Mouse (Mus musculus) neutrophil, adult 5-6 weeks (primary cell): ENCODE data around the gene Carhsp1. TPM values are rescaled to one million over a fixed set of nuclear protein-coding genes. Genes with fewer than 3 reads are reported as not detected.
A peak's percentile ranks its signal among the peaks of the same experiment; 100 is the strongest.

Source experiments
- ATAC-seq: fragments of 151-379, 151-347 bp; 2 replicates; pipeline ENCODE4 v1.8.0; 2017; ENCODE audit warnings: mild to moderate bottlenecking, moderate TSS enrichment; ENCODE audit not compliant: insufficient number of reproducible peaks, poor library complexity, low FRiP score, severe bottlenecking; ENCODE audit errors: extremely low read depth
- total RNA-seq: library from RNA; stranded (forward); fragments of 200-1000 nt; gene quantifications from 2 replicates; pipeline ENCODE4 v1.2.3, GENCODE M21; 2017

Gene Carhsp1
- total RNA-seq, 1 experiment from 2014 or later, result 77.4 TPM

DNA sequence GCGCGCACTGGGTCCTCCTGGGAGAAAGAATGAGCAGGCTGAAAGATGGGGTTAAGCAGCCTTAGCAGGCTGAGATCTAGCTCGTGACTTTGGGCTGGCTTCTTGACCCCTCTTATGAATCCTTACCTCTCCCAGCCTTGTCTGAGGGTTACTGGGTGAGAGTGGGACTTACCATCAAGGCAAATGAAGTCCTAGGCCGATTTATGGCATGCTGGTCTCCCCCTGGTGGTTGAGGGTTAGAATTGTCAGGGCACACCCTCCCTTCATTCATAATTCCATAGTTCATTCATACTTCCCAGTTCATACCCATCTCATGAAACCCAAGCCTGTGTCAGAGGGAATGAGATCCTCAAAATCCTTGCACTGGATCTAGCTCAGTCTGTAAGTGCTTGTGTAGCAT is 4.8 kb upstream of the Carhsp1 start:
- ATAC-seq, result no peak; the same call in 1 of the 2 replicates

DNA sequence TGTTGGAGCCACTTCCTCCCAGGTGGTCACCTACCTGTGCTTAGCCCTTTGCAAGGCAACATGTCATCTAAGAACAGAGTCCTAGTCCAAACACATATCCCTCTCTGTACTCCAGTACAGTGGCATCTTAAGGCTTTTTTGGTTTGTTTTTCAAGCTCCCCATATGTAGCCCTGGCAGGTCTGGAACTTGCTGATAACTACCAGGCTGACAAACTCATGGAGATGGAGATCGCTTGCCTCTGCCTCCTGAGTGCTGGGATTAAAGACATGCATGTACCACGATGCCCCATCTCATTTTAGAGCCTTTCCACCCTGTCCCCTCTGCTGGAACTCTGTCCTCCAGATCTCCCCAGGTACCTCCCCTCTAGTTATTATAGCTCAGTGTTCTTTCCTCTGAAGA is 4.3 kb upstream of the Carhsp1 start:
- no peak for ATAC-seq

DNA sequence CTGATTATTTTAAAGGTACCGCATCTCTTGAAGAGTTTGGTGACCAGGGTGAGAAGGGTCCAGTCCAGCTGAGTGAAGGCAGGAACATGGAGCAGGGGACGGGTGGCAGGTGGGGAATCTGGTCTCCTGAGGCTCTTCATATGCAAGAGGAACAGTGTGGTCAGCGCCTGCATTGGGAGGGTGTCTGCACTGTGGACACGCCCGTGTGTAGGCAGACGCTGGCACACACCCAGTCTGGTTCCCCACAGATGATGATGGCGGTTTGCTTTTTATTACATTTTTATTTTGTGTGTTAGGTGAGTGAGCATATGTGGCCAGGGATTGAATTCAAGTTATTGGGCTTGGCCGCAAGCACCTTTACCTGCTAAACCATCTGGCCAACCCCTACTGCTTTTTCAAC is 3.6 kb upstream of the Carhsp1 start:
- ATAC-seq, result no peak

DNA sequence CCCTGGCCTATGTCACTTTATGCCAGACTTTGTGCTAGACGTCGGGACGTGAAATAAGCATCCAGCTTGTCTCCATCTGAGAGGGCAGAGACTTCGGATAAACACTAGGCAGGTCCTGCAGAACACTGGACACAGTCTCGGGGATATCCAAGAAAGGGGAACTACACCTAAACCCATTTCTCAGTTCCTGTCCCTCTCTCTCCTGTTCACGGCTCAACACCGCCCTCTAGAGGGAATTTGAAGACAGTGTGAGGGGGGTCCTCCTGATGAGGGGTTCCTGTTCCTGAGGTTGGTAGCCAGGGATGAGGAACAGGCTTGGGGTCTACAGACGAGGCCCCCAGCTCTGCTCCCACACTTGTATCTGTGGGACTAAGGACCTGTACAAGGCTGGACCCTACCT is 2.2 kb upstream of the Carhsp1 start:
- peak; percentile 63 for ATAC-seq

DNA sequence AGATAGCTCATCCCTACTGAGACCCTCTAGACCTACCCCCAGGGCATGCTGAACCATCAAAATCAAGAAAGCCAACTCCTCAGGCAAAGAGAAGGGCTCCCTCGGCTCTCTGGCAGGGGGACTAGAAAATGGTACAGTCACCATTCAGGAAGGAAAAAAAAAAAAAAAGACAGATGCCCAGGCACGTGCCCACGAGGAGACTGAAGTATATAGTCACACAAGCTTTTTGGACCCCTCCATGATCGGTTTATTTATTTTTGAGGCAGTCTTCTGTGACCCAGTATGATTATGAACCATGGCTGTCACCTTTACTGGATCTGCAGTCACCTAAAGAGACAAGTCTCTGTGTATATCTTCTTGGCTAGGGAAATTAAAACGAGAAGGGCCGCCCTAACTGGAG is 1.4 kb upstream of the Carhsp1 start:
- no peak for ATAC-seq

DNA sequence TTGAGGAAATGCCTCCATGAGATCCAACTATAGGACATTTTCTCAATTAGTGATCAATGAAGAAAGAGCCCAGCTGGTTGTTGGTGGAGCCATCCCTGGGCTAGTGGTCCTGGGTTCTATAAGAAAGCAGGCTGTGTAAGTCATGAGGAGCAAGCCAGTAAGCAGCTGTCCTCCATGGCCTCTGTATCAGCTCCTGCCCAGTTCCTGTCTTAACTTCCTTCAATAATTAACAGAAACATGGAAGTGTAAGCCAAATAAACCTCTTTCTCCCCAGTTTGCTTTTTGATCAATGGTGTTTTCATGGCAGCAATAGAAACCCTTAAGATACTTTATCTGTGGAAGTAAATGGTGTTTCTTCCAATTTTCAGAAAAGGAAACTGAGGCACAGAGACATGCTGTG is 856 bp upstream of the Carhsp1 start:
- no peak for ATAC-seq

DNA sequence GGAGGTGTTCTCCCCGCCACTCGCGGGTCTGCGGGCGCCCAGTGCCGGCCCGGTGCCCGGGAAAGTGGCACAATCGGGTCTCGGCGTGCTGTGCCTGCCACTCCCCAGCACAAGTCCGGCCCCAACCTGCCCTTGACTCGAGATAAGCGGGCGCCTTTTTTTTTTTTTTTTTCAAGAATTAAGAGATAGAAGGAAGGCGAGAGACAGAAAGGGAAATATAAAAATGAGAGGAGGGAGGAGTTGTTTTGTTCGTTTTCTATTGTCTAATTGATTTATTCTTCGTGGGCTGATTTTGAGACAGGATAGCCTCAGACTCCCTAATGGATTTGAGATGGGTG is 364 bp upstream of the Carhsp1 start:
- ATAC-seq, result no peak

DNA sequence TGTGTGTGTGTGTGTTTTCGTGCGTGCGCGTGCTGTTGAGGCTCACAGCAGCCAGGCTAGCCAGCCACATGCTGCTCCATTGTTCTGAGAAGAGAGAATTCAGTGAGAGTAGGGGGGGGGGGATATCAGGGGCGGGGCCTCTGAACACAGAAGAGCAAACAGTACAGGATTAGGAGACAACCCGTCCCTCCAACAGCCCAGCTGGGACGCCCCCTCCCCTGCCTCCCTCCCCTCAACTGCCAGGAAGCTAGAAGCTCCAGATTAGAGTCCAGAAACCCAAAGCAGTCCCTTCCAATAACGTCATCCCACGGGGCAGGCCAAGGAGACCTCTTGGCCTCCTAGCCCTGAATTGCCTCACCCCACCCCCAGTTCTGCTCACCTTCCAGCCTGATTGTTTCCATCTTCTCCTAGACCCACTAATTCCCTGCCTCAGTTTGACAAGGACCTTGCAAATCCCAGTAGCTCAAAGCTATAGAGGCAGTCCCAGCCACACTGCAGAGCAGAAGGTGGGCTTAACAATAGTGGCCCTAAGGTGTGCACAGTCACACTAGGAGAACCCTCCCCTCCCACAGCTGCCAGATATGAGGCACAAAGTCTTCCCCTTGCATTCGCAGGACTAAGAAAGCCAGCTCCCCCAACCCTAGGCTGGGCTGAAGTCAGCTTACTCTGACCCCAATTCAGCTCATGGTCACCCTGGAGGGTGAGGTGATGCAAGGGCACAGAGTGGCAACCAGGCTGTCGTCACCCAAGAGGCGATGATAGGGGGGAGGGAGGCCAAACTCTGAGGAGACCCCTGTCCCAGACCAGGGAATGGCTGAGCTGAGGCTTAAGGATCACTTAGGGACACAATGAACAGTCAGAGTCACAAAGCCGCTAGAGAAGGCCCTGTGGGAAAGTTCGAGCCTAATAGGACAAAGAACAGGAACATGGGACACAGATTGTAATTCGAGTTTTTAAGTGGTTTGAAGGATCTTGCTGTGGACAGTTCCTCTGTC is 1.6 kb downstream of the Carhsp1 start:
- no peak for ATAC-seq

DNA sequence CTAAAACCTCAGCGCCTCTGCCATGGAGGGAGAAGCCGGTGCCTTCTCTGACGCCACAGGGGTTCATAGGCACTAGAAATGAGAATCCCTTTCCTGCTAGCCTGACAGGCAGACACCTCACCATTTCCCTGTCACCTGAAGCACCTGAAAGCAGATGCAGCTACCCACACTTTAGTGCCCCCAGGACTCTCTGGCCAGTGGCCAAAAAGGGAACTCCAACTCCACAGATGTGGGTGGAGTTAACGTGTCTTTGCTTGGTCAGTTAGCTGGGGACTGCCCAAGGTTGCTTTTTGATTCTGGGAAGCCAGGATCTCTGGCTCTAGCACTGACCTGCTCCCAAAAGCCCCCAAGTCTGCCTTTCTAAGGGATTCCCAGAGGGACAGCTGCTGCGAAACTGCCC is 2.5 kb downstream of the Carhsp1 start:
- no peak for ATAC-seq

DNA sequence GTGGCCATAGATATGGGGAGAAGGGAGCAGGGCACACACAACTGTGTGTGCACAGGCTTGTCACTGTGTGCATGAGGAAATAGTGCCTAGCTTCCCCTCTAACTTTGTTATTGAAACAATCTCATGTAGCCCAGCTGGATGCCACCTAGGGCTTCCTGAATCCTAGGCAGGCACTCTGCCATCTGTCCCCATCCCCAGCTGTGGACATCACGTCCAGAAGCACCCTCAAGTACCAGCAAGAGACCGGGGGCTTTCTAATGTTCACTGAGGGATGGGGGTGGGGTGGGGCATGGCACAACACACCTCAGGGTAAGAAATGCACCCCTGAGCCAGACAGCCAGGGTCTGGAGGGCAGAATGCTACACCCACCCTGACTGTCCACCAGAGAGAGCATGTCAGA is 3.6 kb downstream of the Carhsp1 start:
- no peak for ATAC-seq

DNA sequence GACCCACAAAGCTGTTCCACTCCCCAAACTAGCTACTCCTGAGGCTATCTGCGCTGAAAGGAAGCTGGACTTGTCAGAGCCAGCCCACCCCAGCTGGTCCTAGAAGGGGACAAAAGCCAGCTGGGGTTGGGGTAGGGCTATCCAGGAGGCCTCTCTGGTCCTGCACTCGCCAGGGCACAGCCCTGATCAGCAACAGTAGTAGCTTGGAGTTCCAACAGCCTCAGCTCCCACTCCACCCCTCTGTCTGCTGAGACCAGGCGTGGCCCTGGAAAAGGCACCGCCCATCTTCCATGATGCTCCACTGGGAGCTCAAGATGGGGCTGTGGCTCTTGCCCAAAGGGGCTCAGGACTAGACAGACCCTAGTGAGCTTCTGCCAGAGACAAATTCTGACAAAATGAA is 4.1 kb downstream of the Carhsp1 start:
- ATAC-seq, result no peak

DNA sequence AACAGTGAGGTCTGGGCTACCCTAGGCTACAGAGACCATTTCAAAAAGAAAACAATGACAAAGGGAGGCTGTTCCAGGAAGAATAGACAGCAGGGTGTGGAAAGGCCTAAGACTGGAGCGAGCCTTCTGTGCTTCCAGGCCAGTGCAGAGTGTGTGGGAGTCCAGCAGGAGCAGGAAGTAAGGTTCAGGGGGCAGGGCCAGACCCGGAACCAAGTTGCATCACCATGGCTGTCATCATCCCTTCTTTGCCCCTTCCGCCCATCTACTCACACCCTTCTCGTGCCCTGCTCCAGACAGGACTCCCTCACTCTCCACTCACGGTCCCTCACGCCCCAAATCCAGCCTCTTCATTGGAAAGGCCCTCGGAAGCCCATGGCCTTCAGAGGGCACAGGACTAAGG is 4.7 kb downstream of the Carhsp1 start:
- ATAC-seq, result peak; percentile 45

DNA sequence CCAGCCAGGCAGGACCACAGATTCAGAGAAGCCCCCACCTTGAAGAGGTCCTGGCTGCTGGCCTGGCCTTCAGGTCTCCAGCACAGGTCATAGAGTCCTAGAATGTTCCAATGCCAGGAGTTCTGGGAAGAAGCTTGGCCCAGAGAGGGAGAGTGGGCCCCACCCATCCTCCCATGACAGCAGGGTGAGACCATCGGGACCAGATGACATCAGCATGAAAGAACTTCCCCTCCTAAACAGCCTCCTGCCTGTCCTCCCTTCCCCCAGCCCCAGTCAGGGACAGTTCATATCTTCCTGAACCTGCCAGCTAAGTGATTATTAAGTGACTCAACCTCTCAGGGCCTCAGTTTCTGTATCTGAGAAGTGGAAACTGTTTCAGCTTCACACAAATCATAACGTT is 5.5 kb downstream of the Carhsp1 start:
- peak; percentile 25; the same call in 1 of the 2 replicates for ATAC-seq

DNA sequence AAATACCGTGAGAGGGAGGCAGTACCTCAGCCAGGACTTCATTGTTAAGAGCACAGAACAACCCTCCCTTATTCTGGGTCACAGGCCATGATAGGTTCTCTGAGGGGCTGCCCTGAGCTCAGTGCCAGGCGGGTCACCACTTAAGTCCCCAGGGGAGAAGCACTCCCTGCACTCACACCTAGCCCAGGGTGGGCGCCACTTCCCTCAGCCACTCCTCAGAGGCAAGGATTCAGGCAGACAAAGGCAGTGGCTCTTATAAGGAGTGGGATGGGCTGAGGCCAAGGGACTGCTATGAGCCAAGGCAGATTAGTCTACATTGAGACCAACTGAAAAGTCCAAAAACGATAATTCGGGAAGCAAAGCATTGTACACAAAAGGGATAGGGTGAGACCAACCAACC is 6.6 kb downstream of the Carhsp1 start:
- ATAC-seq, result no peak

DNA sequence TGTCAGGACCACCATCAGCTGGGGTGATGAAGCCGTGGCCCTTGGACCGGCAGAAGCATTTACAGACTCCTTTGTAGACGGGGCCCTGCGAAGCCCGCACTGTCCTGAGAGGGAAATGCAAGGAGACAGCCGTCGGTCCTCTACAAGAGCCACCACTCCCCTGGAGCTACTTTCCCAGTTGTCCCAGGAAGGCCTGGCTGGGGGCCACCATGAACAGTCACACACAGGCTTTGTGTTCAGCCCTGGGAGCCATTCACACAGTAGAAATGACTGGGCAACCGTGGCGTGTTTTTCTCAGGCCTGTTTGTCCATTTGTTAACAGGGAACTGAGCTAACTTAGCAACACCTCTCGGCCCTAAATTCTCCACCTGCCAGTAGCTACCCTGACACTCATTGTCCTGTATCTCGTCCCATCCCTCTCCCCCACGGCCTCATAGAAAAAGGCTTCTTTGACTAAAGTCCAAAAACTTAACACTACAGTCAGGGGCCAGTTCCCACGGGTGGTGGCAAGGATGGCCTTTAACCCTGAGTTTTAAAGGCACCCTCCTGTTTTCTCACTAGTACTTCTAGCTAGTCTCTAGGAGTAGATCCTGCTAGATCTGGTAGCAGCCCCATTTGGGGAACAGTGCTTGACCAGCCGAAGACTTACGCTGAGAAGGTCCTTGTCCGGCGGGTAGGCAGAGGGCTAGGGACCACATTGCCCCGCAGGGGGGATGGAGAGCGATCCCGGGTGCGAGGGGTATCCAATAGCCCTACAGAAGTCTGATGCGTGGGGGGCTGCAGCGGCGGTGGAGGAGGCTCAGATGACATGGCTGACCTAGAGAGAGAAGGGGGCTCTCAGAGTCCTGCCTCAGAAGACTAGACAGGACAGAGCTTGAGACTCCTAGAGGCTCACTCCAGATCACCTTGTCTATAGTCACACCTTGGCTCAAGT is 8.1 kb downstream of the Carhsp1 start:
- no peak for ATAC-seq

DNA sequence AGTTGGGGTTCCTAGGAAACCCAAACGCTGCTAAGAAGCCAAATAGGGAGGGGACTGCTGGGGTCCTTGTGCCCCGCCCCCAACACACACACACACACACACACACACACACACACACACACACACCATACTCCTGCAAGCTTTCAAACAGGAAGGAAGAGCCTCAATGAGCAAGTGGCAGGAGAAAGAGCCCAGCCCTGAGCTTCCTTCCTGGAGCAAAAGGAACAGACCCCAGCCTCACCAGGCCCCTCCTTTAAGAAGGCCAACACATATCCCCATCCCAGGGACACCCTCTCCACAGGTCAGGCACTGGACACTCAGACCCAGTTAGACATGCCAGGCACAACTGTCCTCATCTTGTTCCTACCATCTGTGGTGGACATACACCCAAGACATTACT is 8.9 kb downstream of the Carhsp1 start:
- no peak for ATAC-seq

DNA sequence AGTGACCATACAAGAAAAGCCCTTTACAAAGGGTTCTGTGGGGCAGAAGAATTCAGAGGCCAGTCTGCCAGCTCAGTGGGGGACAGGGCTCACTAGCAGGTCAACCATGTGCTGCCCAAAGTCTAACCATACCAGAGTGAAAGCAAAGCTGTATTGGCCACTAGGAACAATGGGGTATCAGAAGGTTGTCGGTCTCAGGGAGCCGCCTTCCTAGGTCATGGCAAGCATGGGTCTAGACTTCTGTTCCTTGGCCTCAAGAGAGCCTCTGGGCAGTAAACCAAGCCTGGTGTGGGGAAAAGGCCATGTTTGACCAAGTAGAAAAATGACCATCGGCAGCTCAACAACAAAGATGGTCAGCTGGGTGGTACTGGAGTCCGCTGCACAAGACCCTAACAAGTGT is 13.2 kb downstream of the Carhsp1 start:
- ATAC-seq, result no peak

DNA sequence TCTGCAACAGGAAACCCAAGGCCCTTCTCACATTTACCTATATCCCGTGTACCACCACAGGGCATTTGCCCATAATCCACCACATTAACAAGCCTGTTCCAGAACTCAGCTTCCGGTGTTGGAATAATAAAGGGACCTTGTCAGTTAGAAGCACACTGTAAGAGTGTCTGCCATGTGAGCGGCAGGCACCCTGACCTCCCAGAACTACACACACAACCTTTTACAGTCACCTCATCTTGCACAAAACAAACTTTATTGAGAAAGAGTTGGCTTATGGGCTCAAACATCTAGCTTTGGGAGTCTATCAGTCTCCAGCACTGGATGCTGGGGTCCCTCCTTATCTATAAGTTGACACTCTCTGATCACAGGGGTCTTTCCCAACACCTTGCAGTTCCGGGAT is 13.6 kb downstream of the Carhsp1 start:
- ATAC-seq, result no peak

DNA sequence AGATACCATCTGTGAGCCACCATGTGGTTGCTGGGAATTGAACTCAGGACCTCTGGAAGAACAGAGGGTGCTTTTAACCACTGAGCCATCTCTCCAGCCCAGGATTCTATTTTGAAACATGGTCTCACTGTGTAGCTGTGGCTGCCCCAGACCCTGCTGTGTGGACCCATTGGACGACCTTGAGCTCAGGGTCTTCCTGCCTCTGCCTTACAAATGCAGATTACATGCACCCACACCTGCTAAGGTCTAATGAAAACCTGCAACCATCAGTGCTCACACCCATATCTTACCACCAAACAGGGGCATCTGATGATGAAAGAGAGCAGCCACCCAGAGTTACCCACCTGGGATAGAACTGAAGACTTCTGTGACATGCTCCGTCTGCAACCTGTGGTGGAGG is 15.7 kb downstream of the Carhsp1 start:
- no peak for ATAC-seq

DNA sequence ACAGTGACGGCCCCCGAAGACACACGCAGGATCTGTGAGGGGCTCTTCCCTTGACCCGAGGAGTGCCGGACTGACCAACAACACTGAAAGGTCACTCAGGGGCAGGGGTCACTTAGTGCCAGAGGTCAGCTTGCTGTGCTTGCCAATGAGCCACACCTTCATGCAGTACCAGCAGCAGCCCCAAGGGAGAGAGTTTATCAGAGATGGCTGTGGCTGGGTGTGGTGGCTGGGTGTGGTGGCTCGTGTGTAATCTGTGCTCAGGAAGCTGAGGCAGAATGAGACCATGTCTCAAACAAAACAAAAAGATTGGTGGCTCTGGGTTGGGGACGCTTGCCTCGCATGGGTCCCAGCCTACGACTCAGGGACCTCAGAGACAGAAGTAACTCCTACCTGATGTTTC is 16.4 kb downstream of the Carhsp1 start:
- no peak for ATAC-seq
